In genomic region chr17:28648607-28649370, GRCm38 (mm10) we compare ENCODE assay signal across 10 mouse cellular contexts. TPM values are rescaled to one million over a fixed set of nuclear protein-coding genes. Genes with fewer than 3 reads are reported as not detected.
DNase-seq lines count a peak whose midpoint lies in the region; ATAC-seq lines count a peak whose summit lies in the region.
"Had no signal": no experiment of that assay in that cellular context is flagged by ENCODE, and none has a peak within 500 bp of the region (broad histone marks: within the 10 kb centered on the region; RNA-seq: fewer than 3 reads in every experiment).

No protein-coding gene starts in this region.

- peak; percentile 32 to 50 for DNase-seq in heart, postnatal 10 days
- DNase-seq in heart, embryonic 10.5 days (ENCODE audit: low spot score), result no peak
- DNase-seq in CD4-positive, CD25-positive, alpha-beta regulatory T cell, adult 2 months (ENCODE audit: low read depth, low spot score), result peak; percentile 83
- DNase-seq in adrenal gland, postnatal 10 days, result peak; percentile 62
- peak; percentile 34 to 59 for DNase-seq in left cerebral cortex, postnatal 10 days (ENCODE audit: extremely low spot score in 1 of 2, low spot score in 2 of 2)
- DNase-seq in retina, postnatal 7 days (ENCODE audit: low read depth, low spot score), result peak; percentile 16
- DNase-seq in gastrocnemius, postnatal 14 days, result no peak

- no peak overlapping the region for H3K4me3 ChIP-seq in heart, embryonic 10.5 days
- H3K4me3 ChIP-seq: embryonic facial prominence, embryonic 12.5 days; lung, embryonic 15.5 days had no signal

- H3K4me1 ChIP-seq in heart, embryonic 10.5 days, result no peaks in the 10 kb centered on the region
- H3K4me1 ChIP-seq: embryonic facial prominence, embryonic 12.5 days; lung, embryonic 15.5 days had no signal

- no peaks in the 10 kb centered on the region; the same call in 1 of the 2 replicates for H3K27me3 ChIP-seq in heart, embryonic 10.5 days (ENCODE audit: insufficient read depth, poor library complexity, severe bottlenecking)
- H3K27me3 ChIP-seq: embryonic facial prominence, embryonic 12.5 days; lung, embryonic 15.5 days had no signal

- H3K36me3 ChIP-seq in heart, embryonic 10.5 days, result no peaks in the 10 kb centered on the region
- H3K36me3 ChIP-seq: embryonic facial prominence, embryonic 12.5 days; lung, embryonic 15.5 days had no signal

- ATAC-seq in frontal cortex, adult (ENCODE audit: low TSS enrichment), result peak; percentile 89

- intact Hi-C loops in heart, postnatal 10 days (cut with DNase I), result loop anchor here (1.0 kb wide), 1 partner anchor 55 kb away; no protein-coding TSS in a partner anchor
- intact Hi-C loops in left cerebral cortex, postnatal 10 days (cut with DNase I), result loop anchor here (2.0 kb wide), 1 partner anchor 54 kb away; no protein-coding TSS in a partner anchor
- intact Hi-C loops in gastrocnemius, postnatal 14 days (cut with DNase I; ENCODE audit: low total_unique reads), result loop anchor here (5.0 kb wide), 1 partner anchor 56 kb away; no protein-coding TSS in a partner anchor

- 35% methylated on average over 6 of the region's 6 CpGs for whole genome bisulfite sequencing in heart, embryonic 10.5 days

- H3K9me3 ChIP-seq in heart, embryonic 10.5 days, result no peaks in the 10 kb centered on the region
- H3K9me3 ChIP-seq: embryonic facial prominence, embryonic 12.5 days; lung, embryonic 15.5 days had no signal

- no peak overlapping the region for H3K27ac ChIP-seq in heart, embryonic 10.5 days
- H3K27ac ChIP-seq: embryonic facial prominence, embryonic 12.5 days; lung, embryonic 15.5 days had no signal

RNA-seq across cellular contexts. Expression of gene Srpk1, which starts 26.3 kb away (rescaled TPM):
- total RNA-seq in heart, postnatal 10 days (2021), result 10 to 100 TPM; 40.0 to 43.7 TPM
- 63.7 and 83.2 TPM in 2 replicates for polyA plus RNA-seq in heart, embryonic 10.5 days (2016; fragmentation: Nextera tagmentation; extraction: Ambion mirVana)
- 10 to 100 TPM; 53.2 to 62.8 TPM for total RNA-seq in adrenal gland, postnatal 10 days (2021)
- 100 to 1,000 TPM; 111 to 127 TPM for total RNA-seq in left cerebral cortex, postnatal 10 days (2021)
- total RNA-seq in gastrocnemius, postnatal 14 days (2021), result 10 to 100 TPM; 24.4 to 27.8 TPM

RNA-seq across cellular contexts. Expression of gene Slc26a8, which starts 41.2 kb away (rescaled TPM):
- total RNA-seq in heart, postnatal 10 days (2021), result 1 to 10 TPM in 1 of 2 experiments, under 1 TPM in 1; 0.65 to 1.2 TPM
- 0.15 and 0.34 TPM in 2 replicates for polyA plus RNA-seq in heart, embryonic 10.5 days (2016; fragmentation: Nextera tagmentation; extraction: Ambion mirVana)
- 1 to 10 TPM; 1.4 to 4.7 TPM for total RNA-seq in adrenal gland, postnatal 10 days (2021)
- 10 to 100 TPM in 1 of 2 experiments, 1 to 10 TPM in 1; 7.7 to 10.6 TPM for total RNA-seq in left cerebral cortex, postnatal 10 days (2021)
- total RNA-seq in gastrocnemius, postnatal 14 days (2021), result under 1 TPM; 0.33 to 0.64 TPM

RNA-seq across cellular contexts. Expression of gene Mapk14, which starts 42.3 kb away (rescaled TPM):
- total RNA-seq in heart, postnatal 10 days (2021), result 10 to 100 TPM; 47.3 to 51.1 TPM
- 34.3 and 48.9 TPM in 2 replicates for polyA plus RNA-seq in heart, embryonic 10.5 days (2016; fragmentation: Nextera tagmentation; extraction: Ambion mirVana)
- 10 to 100 TPM; 63.6 to 74.4 TPM for total RNA-seq in adrenal gland, postnatal 10 days (2021)
- total RNA-seq in left cerebral cortex, postnatal 10 days (2021), result 10 to 100 TPM; 58.7 to 64.6 TPM
- total RNA-seq in gastrocnemius, postnatal 14 days (2021), result 10 to 100 TPM; 60.8 to 63.8 TPM

Comparison
In these comparisons a context has a peak if more than half of its experiments do, and no peak if none do; other contexts are left out.
1. DNase-seq: peak in heart, postnatal 10 days (2 of 2), CD4-positive, CD25-positive, alpha-beta regulatory T cell, adult 2 months (single experiment), adrenal gland, postnatal 10 days (single experiment), left cerebral cortex, postnatal 10 days (2 of 2) and retina, postnatal 7 days (single experiment); none in heart, embryonic 10.5 days (single experiment) and gastrocnemius, postnatal 14 days (single experiment).